Mouse (Mus musculus): Measurements from ENCODE around the gene Clca2.

DNA sequence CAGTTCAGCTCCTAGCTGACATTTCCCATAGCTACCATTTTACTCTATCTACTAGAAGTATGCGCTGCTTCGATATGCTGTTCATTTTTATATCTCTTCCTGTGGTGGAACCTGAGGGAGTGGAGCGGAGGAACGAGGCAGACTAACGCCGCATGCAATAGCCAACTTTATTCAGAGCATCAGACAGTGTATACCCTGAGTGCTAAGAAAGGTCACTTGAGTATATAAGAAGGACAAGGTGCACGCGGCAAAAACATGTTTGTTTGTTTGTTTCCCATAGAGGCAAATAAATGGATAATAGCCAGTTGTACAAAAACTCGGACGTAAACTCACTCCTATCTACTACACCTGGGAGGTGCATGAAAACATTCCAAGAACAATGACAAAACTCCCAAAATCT, 18.4 kb upstream of the Clca2 start:
- no peak for TF ChIP-seq CTCF (IDR thresholded peaks at IDR 0.05; ENCODE audit: low read depth)
- TF ChIP-seq EP300 (IDR thresholded peaks at IDR 0.05; ENCODE audit: low read depth), result no peak
